Mouse (Mus musculus) right cerebral cortex, postnatal 10 days (tissue): Measurements from ENCODE around the gene Ugt3a2.

Experiments used
- DNase-seq, 2 experiments: peaks; one replicate each; pipeline ENCODE4 v3.0.0; 2021; ENCODE audit warnings: low spot score in 2 of 2

Ugt3a2 gene

GRCm38 (mm10) chr15:9335341-9335740, at the start of gene Ugt3a2:
Gene Ugt3a2 (plus strand): TSS chr15:9335550.
- DNase-seq: no peak

- DNase-seq: no peak
Measured at GRCm38 (mm10) chr15:9289660-9290059, 45.7 kb upstream of the Ugt3a2 start.

GRCm38 (mm10) chr15:9305978-9306692, 29.2 kb upstream of the Ugt3a2 start:
- DNase-seq: no peak

DNA sequence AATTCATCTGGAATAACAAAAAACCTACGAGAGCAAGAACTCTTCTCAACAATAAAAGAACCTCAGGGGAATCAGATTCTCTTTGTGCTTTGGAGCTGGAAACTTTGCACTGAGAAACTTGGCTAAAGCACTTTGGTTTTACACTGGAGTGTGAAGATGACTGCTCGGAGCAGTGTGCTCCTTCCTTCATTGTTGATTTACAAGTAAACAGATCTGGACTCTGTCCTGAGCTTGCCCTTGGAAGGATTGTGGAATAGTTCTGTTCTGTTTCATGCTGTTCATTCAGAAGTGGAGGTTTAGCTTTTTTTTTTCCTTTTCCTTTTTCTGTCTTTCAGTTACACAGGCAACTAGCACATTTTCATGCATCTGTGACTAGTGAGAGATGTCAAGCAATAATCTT, 754 bp upstream of the Ugt3a2 start:
- DNase-seq: no peak

- DNase-seq: no peak
Measured at GRCm38 (mm10) chr15:9336616-9337015, 1.3 kb downstream of the Ugt3a2 start.

GRCm38 (mm10) chr15:9337021-9337420, 1.7 kb downstream of the Ugt3a2 start:
- DNase-seq: no peak

DNA sequence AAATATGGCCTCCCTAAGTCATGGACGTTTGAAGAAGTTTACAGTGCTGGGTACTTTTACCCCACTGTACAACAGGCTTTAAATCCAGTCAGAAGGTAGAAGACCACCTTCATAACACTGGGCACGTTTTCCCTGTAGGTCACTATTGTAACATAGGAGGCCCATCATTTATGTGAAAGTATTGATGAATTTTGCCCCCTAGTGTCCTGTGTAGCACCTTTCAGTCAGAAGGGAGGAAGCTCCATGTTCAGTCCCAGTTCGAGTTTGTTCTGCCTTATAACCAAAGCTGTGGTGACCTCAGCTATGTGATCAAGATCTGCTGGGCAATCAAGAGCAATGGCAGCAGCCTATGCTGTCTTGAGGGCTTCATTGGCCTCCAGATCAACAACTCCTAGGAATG, 13.4 kb downstream of the Ugt3a2 start:
- DNase-seq: no peak

- no peak for DNase-seq
Measured at GRCm38 (mm10) chr15:9362801-9363200, 27.5 kb downstream of the Ugt3a2 start.

DNA sequence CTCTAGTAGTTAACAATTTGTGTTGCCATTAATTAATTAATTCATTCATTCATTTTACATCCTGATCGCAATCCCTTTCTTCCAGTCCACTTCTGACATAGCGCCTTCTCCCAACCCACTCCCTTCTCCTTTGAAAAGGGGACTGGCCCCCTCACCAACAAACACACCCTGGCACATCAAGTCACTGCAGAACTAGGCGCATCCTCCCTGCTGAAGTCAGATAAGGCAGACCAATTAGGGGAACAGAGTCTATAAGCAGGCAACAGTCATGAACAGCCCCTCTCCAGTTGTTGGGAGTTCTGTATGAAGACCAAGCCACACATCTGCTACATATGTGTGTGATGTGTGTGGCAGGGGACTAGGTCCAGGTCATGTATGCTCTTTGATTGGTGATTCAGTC, 33.4 kb downstream of the Ugt3a2 start:
- no peak for DNase-seq

GRCm38 (mm10) chr15:9376281-9376680, 40.9 kb downstream of the Ugt3a2 start:
- DNase-seq: no peak

DNA sequence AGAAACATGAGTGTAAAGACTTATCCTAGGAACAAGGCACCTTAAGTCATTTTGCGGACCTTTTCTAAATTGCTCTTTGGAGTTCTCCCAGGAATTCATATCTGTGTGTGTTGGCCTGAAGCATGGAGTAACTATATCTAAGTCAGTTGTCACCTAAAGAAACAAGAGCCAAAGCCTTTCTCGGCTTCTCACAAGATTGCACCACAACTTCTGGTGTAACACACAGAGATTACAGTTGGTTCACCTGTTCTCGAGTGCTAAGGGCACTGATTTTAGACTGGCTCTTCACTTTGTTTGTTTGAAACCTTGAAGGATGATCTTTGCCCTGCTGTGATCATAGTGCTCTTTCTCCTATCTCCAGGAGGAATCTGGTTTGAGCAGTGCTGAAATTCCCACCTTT, 74.1 kb downstream of the Ugt3a2 start:
- DNase-seq: no peak
